Mouse (Mus musculus) cortical plate, adult 2 months (tissue): Measurements from ENCODE around the gene Tex21. TPM values are rescaled to one million over a fixed set of nuclear protein-coding genes. Genes with fewer than 3 reads are reported as not detected.
A peak's percentile ranks its signal among the peaks of the same experiment; 100 is the strongest.

Experiments
- H3K27ac ChIP-seq: fragments of 200-500 bp; 2 replicates; pipeline ENCODE4 v1.5.1; 2012; ENCODE audit warnings: low read length, control low read depth, inconsistent platforms; ENCODE audit not compliant: insufficient read depth
- H3K4me1 ChIP-seq: fragments of 200-500 bp; 2 replicates; pipeline ENCODE4 v1.6.1; 2011; ENCODE audit warnings: low read length; ENCODE audit not compliant: control insufficient read depth, insufficient read depth
- H3K4me3 ChIP-seq: fragments of 200-500 bp; 2 replicates; pipeline ENCODE4 v1.5.1; 2011; ENCODE audit warnings: mild to moderate bottlenecking, low read length, control low read depth; ENCODE audit not compliant: insufficient read depth
- CTCF ChIP-seq: fragments of 200-500 bp; IDR thresholded peaks from 2 replicates; pipeline ENCODE4 v1.5.1; 2011; ENCODE audit warnings: mild to moderate bottlenecking, control low read depth, low read length; ENCODE audit not compliant: insufficient read depth; ENCODE audit errors: extremely low read depth
- POLR2A ChIP-seq: fragments of 200-500 bp; IDR thresholded peaks from 2 replicates; pipeline ENCODE4 v1.6.1; 2011; ENCODE audit warnings: mild to moderate bottlenecking, low read length, control low read depth; ENCODE audit not compliant: insufficient read depth; ENCODE audit errors: extremely low read depth
- polyA plus RNA-seq: library from polyadenylated mRNA; depleted of rRNA; stranded (reverse); fragments of >200 nt; gene quantifications from 2 replicates; pipeline ENCODE4 v1.2.3, GENCODE M21; 2012

Gene Tex21
- polyA plus RNA-seq, 1 experiment = not detected

GRCm38 (mm10) chr12:76261556-76261955, 15.0 kb upstream of the Tex21 start:
- Histone ChIP-seq H3K4me3 (no peak overlapping the region), H3K27ac (no peak overlapping the region), H3K4me1 (peaks cover 2% of the 10 kb centered on the region)
- TF ChIP-seq CTCF = no peak
- no peak for TF ChIP-seq POLR2A

- Histone ChIP-seq H3K4me3 (no peak overlapping the region), H3K4me1 (peaks cover 5% of the 10 kb centered on the region), H3K27ac (no peak overlapping the region)
- no peak for TF ChIP-seq CTCF
- no peak for TF ChIP-seq POLR2A
Observed at GRCm38 (mm10) chr12:76260673-76261072, 14.1 kb upstream of the Tex21 start.

GRCm38 (mm10) chr12:76256114-76256843, 9.7 kb upstream of the Tex21 start:
- H3K4me3 ChIP-seq = peak overlapping the region; percentile 60
- H3K4me1 ChIP-seq = peaks cover 4% of the 10 kb centered on the region; the same call in 1 of the 2 replicates
- TF ChIP-seq CTCF (no peak), POLR2A (no peak)
- no peak overlapping the region for H3K27ac ChIP-seq

- Histone ChIP-seq H3K4me3 (peak overlapping the region; percentile 60), H3K27ac (no peak overlapping the region), H3K4me1 (peaks cover 4% of the 10 kb centered on the region; the same call in 1 of the 2 replicates)
- TF ChIP-seq CTCF (no peak), POLR2A (no peak)
Observed at GRCm38 (mm10) chr12:76255499-76255875, 8.9 kb upstream of the Tex21 start.

- peaks cover 4% of the 10 kb centered on the region; the same call in 1 of the 2 replicates for H3K4me1 ChIP-seq
- TF ChIP-seq CTCF = no peak
- TF ChIP-seq POLR2A = peak; percentile 77
- H3K4me3 ChIP-seq = peak within 1 kb of the TSS; percentile 60
- peak within 1 kb of the TSS; percentile 51; the same call in 1 of the 2 replicates for H3K27ac ChIP-seq
Observed at GRCm38 (mm10) chr12:76254725-76255498, 8.4 kb upstream of the Tex21 start, which contains the start of gene Mthfd1. Gene Mthfd1, plus strand, starts transcription at chr12:76255298.

- H3K4me3 ChIP-seq = no peak overlapping the region
- TF ChIP-seq POLR2A (no peak), CTCF (no peak)
- no peak overlapping the region for H3K27ac ChIP-seq
Observed at GRCm38 (mm10) chr12:76253991-76254390, 7.4 kb upstream of the Tex21 start.

GRCm38 (mm10) chr12:76253591-76253990, 7.0 kb upstream of the Tex21 start:
- Histone ChIP-seq H3K4me1 (peaks cover 4% of the 10 kb centered on the region; the same call in 1 of the 2 replicates), H3K27ac (no peak overlapping the region), H3K4me3 (no peak overlapping the region)
- TF ChIP-seq CTCF = no peak
- TF ChIP-seq POLR2A = no peak

More at GRCm38 (mm10) chr12:76253991-76254390, 7.4 kb upstream of the Tex21 start:
- peaks cover 4% of the 10 kb centered on the region; the same call in 1 of the 2 replicates for H3K4me1 ChIP-seq

- Histone ChIP-seq H3K4me3 (no peak overlapping the region), H3K4me1 (peaks cover 4% of the 10 kb centered on the region; the same call in 1 of the 2 replicates), H3K27ac (no peak overlapping the region)
- TF ChIP-seq POLR2A (no peak), CTCF (no peak)
Observed at GRCm38 (mm10) chr12:76253090-76253489, 6.5 kb upstream of the Tex21 start.

- H3K27ac ChIP-seq = no peak overlapping the region
- H3K4me1 ChIP-seq = no peaks in the 10 kb centered on the region
- H3K4me3 ChIP-seq = no peak overlapping the region
- TF ChIP-seq POLR2A = no peak
- TF ChIP-seq CTCF = no peak
Observed at GRCm38 (mm10) chr12:76244981-76245380, 1.6 kb downstream of the Tex21 start.
